Mouse (Mus musculus) heart, adult 2 months (tissue): ENCODE measurements around the gene Eif4h. TPM values are rescaled to one million over a fixed set of nuclear protein-coding genes. Genes with fewer than 3 reads are reported as not detected.
A peak's percentile ranks its signal among the peaks of the same experiment; 100 is the strongest.

ENCODE experiments used
- DNase-seq, 2 experiments: peaks; one replicate each; pipeline ENCODE4 v3.0.0; 2021
- H3K27ac ChIP-seq: fragments of 200-600 bp; 2 replicates; pipeline ENCODE4 v1.8.1; 2022
- H3K27me3 ChIP-seq: fragments of 200-500 bp; 2 replicates; pipeline ENCODE4 v1.6.1; 2012; ENCODE audit warnings: mild to moderate bottlenecking, low read length, inconsistent platforms, mixed read lengths; ENCODE audit not compliant: control insufficient read depth, insufficient read depth
- H3K36me3 ChIP-seq: fragments of 200-500 bp; 2 replicates; pipeline ENCODE4 v1.6.1; 2012; ENCODE audit warnings: low read length, inconsistent platforms; ENCODE audit not compliant: control insufficient read depth, insufficient read depth
- H3K4me1 ChIP-seq: fragments of 200-500 bp; 2 replicates; pipeline ENCODE4 v1.6.1; 2011; ENCODE audit warnings: low read length; ENCODE audit not compliant: control insufficient read depth, insufficient read depth
- H3K4me3 ChIP-seq: fragments of 200-600 bp; 2 replicates; pipeline ENCODE4 v1.8.1; 2022
- H3K79me2 ChIP-seq: fragments of 200-500 bp; replicated peaks from 2 replicates; pipeline ENCODE4 v1.6.1; 2012; ENCODE audit warnings: mild to moderate bottlenecking, inconsistent platforms, low read length, moderate library complexity, mixed read lengths; ENCODE audit not compliant: control insufficient read depth, insufficient read depth
- H3K9ac ChIP-seq: fragments of 200-500 bp; 2 replicates; pipeline ENCODE4 v1.6.1; 2012; ENCODE audit warnings: low read depth, mild to moderate bottlenecking, control low read depth, inconsistent platforms, low read length, mixed read lengths
- CTCF ChIP-seq: fragments of 200-600 bp; IDR thresholded peaks from 2 replicates; pipeline ENCODE4 v1.8.1; 2022; ENCODE audit warnings: antibody characterized with exemption, mild to moderate bottlenecking, moderate library complexity
- EP300 ChIP-seq: fragments of 200-500 bp; IDR thresholded peaks from 2 replicates; pipeline ENCODE4 v1.6.1; 2011; ENCODE audit warnings: low read depth, low read length, control low read depth; ENCODE audit not compliant: insufficient read depth
- POLR2A ChIP-seq: fragments of 200-500 bp; IDR thresholded peaks from 2 replicates; pipeline ENCODE4 v1.6.1; 2011; ENCODE audit warnings: mild to moderate bottlenecking, low read depth, low read length, control low read depth; ENCODE audit not compliant: insufficient read depth
- WGBS: fragments of 180-500 bp; shearing (Covaris S2); methylation state at CpG from one replicate; pipeline ENCODE4 v1.1.7; 2018; 5-methylcytosine and 5-hydroxymethylcytosine counted together
- intact Hi-C: fragments of 180-260 bp; cut with DNase I; formaldehyde crosslinking; loops from one replicate; pipeline ENCODE4 v1.15.1; 2025
- polyA plus RNA-seq: library from polyadenylated mRNA; depleted of rRNA; stranded (reverse); fragments of >200 nt; gene quantifications from 2 replicates; pipeline ENCODE4 v1.2.3, GENCODE M21; 2012
- total RNA-seq, 2 experiments: library from RNA; stranded (reverse); gene quantifications; 2 replicates each; pipeline ENCODE4 v1.2.3; 2021

Eif4h gene
- total and polyA plus RNA-seq, 3 experiments, result 126 to 137 (median 131) TPM

DNA sequence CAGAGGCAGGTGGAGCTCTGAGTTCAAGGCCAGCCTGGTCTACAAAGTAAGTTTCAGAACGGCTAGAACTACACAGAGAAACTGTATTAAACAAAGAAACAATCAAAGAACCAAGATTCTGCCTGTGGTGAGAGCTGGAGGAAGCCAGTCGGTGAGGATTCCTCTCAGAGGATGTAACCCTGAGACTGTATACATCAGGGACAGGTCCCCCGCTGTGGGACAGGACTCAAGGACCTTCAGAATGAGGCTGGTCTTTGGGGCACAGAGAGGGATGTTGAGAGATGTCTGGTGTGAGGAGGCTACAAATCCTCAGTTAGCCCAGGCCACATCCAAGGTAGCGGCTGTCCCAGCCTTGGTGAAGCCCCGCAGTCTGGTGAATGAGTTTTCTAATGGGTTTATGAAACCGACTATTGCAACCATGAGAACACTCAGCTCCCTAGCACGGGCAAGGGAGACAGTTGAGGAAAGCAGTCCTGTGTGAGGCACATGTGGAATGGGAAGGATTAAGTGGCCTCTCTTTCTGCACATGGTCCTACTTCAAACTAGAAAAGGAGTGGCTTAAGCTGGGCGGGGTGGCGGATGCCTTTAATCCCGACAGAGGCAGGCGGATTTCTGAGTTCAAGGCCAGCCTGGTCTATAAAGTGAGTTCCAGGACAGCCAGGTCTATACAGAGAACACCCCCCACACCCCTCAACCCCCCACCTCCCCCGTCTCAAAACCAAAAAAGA lies 29.2 kb downstream of the Eif4h start:
- 80% methylated on average over 12 of the region's 12 CpGs for WGBS
- no peak overlapping the region for H3K9ac ChIP-seq
- no peaks in the 10 kb centered on the region for H3K36me3 ChIP-seq
- no peak overlapping the region for H3K27ac ChIP-seq
- no peak for DNase-seq
- no peak for TF ChIP-seq POLR2A
- no peak for TF ChIP-seq CTCF
- no peak for TF ChIP-seq EP300
- no peaks in the 10 kb centered on the region for H3K4me1 ChIP-seq
- H3K4me3 ChIP-seq, result no peak overlapping the region
- H3K79me2 ChIP-seq, result no peaks in the 10 kb centered on the region
- no peaks in the 10 kb centered on the region for H3K27me3 ChIP-seq
- intact Hi-C loops, result loop anchor here (10.0 kb wide), 1 partner anchor 295 kb away; the partner anchor contains the start of gene Tmem270

DNA sequence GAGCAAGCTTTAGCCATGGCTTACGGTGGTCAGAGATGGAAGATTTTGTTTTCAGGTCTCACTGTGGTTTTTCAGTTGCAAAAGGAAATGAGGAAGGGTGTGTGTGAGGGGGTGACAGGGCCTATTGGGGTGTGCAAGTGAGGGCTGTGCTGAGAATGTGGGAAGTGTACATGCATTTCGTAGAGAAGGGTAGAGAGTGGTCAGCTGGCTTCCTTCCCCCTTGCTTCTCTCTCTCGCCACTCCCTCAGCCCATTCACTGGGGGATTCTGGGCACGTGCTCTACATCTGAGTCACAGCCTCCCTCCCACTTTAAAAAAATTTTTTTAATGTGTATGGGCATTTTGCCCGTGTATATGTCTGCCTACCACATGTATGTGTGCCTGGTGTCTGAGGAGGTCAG lies 32.2 kb downstream of the Eif4h start:
- H3K4me1 ChIP-seq, result no peaks in the 10 kb centered on the region
- no peak overlapping the region for H3K27ac ChIP-seq
- no peak overlapping the region for H3K4me3 ChIP-seq
- H3K79me2 ChIP-seq, result no peaks in the 10 kb centered on the region
- H3K36me3 ChIP-seq, result no peaks in the 10 kb centered on the region
- H3K27me3 ChIP-seq, result no peaks in the 10 kb centered on the region
- WGBS, result 56% methylated on average over 5 of the region's 5 CpGs
- TF ChIP-seq POLR2A (no peak), EP300 (no peak), CTCF (no peak)
- intact Hi-C loops, result no loop called here
- DNase-seq, result peak in 1 of 2 experiments; percentile 34
- no peak overlapping the region for H3K9ac ChIP-seq

DNA sequence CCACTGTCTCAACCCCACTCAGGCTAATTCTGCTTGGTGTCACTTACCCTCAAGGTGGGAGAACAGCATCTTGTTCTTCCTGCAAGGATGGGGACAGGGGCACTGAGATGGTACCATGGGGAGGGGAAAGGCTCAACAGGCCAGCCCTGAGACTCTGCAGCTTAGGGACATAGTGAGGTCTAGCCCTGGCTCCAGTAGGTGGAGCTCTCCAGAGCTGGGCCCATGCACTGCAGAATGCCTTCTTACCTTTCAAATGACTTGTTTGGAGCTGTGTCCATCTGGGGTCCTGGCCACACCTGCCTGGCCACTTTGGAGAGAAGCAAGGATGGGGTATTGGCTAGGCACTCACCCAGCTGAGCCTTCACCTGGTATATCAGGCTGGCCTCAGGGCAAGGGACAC lies 33.0 kb downstream of the Eif4h start:
- Histone ChIP-seq H3K79me2 (no peaks in the 10 kb centered on the region), H3K9ac (no peak overlapping the region), H3K27me3 (no peaks in the 10 kb centered on the region), H3K27ac (no peak overlapping the region), H3K36me3 (no peaks in the 10 kb centered on the region), H3K4me3 (no peak overlapping the region), H3K4me1 (no peaks in the 10 kb centered on the region)
- intact Hi-C loops, result no loop called here
- DNase-seq, result no peak
- TF ChIP-seq POLR2A, result no peak
- TF ChIP-seq EP300, result no peak
- 0 out of 2 replicates have a peak, but pooled peaks have one; percentile 15 for TF ChIP-seq CTCF

DNA sequence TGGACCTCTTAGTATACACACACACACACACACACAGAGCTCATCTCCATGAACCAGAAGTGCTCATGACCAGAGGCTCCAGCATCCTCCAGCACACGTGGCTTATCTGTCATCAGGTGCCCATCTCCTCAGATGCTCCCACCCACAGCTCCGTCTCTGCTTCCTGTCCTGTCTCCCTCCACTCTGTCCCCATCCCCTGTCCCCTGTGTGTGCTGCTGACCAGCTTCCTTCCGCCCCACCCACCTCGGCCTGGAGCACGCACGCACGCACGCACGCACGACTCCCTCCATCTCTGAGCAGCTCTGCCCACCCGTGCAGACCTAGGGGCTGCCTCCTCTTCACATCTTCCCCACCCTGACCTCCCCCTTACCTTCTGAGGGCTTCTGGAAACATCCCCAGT lies 34.9 kb downstream of the Eif4h start:
- intact Hi-C loops, result no loop called here
- H3K27ac ChIP-seq, result no peak overlapping the region
- H3K27me3 ChIP-seq, result no peaks in the 10 kb centered on the region
- DNase-seq, result no peak
- H3K79me2 ChIP-seq, result no peaks in the 10 kb centered on the region
- H3K36me3 ChIP-seq, result no peaks in the 10 kb centered on the region
- TF ChIP-seq CTCF (no peak), POLR2A (no peak), EP300 (no peak)
- no peak overlapping the region for H3K4me3 ChIP-seq
- 60% methylated on average over 11 of the region's 11 CpGs for WGBS
- no peak overlapping the region for H3K9ac ChIP-seq
- H3K4me1 ChIP-seq, result no peaks in the 10 kb centered on the region

GRCm38 (mm10) chr5:134597711-134598110 lies 41.6 kb downstream of the Eif4h start:
- DNase-seq, result peak in 1 of 2 experiments; percentile 43
- Histone ChIP-seq H3K27me3 (no peaks in the 10 kb centered on the region), H3K79me2 (no peaks in the 10 kb centered on the region), H3K9ac (no peak overlapping the region), H3K4me3 (no peak overlapping the region), H3K36me3 (no peaks in the 10 kb centered on the region), H3K4me1 (no peaks in the 10 kb centered on the region), H3K27ac (no peak overlapping the region)
- TF ChIP-seq CTCF (no peak), POLR2A (no peak)
- 71% methylated on average over 10 of the region's 10 CpGs for WGBS
- intact Hi-C loops, result no loop called here

DNA sequence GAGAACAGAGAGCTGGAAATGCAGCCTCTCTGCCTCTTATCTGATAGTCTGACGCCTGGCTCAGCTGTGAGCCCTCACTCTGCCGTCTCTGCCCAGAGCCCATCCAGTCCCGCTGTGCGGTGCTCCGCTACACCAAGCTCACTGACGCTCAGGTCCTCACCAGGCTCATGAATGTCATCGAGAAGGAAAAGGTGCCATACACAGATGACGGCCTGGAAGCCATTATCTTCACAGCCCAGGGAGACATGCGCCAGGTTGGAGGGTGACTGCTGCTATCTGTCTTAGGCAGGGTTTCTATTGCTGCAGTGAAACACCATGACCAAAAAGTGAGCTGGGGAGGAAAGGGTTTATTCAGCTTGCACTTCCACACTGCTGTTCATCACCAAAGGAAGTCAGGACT lies 46.2 kb downstream of the Eif4h start:
- intact Hi-C loops, result no loop called here
- no peak for DNase-seq
- WGBS, result 81% methylated on average over 9 of the region's 9 CpGs

More for the DNA sequence above, 46.2 kb downstream of the Eif4h start:
- no peak overlapping the region for H3K9ac ChIP-seq
- H3K4me1 ChIP-seq, result no peaks in the 10 kb centered on the region
- no peaks in the 10 kb centered on the region for H3K36me3 ChIP-seq
- no peaks in the 10 kb centered on the region for H3K79me2 ChIP-seq
- TF ChIP-seq POLR2A (no peak), CTCF (no peak), EP300 (no peak)
- H3K27me3 ChIP-seq, result no peaks in the 10 kb centered on the region
- no peak overlapping the region for H3K4me3 ChIP-seq
- no peak overlapping the region for H3K27ac ChIP-seq
